Mouse (Mus musculus) frontal cortex, postnatal 25 days (tissue): ENCODE data around the gene Hmga1b.
"Not testable (repeated sequence)": the region's sequence is repeated elsewhere in the genome, so short reads cannot be mapped to it uniquely, and the experiment has no call there.

Source experiments
- DNase-seq, 2 experiments: peaks; one replicate each; pipeline ENCODE4 v3.0.0; 2022; ENCODE audit warnings: low spot score in 2 of 2

The Hmga1b gene

DNA sequence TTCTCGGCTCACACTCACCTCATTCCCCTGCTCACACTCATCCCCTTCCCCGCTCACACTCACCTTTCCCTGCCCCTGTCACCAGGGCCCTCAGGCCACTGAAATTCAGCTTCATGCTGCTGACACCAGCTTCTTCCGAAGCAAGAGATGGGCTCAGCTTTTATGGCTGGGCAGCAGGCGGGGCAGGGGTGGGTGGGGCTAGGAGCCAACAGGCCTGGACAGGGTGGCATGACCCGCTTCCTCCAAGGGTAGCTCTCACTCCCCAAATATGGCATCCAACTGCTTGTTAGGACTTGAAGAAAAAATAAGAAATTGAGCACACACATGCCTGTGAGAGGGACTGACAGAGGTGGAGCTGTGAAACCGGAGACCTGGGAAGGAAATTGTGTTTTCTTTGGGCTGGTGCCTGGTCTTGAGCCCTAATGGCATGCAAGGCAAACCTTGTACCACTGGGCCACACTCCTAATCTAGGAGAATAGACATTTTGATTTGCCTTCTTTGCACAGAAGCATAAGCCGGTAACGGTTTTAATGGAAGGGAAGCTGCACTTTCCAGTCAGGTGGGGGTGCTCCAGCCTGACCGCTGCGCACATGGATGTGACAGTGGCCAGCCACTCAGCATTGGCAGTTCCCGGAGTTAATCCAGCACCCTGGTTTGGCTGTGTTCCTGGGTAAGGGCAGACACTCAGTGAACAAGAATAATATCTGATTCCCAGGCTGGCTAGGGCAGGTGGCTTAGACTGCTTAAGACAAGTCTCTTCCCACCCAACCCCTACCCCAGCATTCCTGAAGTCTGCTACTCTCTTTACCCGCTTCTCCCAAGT, 30.5 kb upstream of the Hmga1b start, which contains the start of gene Cbr2:
Gene Cbr2, minus strand, starts transcription at position 257 of the 823 bp plus-strand sequence.
- no peak for DNase-seq

DNA sequence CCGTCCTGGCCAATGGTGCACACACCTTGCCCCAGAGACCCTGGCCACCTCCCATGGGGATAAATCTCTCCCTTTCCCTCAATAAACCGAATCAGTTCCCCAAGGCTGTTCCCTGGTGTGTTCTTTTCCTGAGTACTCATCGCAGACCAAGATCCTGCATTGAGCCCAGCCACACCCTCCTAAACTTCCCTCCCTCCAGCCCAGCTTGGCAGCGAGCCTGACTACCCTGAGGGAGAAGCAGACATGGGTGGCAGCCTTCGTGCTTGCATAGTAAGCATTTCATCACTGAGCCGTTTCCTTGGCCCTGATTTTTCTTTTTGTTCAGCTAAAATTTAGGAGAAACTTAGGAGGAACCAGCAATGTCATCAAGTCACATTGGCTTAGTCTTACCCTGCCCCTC, 29.1 kb upstream of the Hmga1b start:
- DNase-seq: no peak

DNA sequence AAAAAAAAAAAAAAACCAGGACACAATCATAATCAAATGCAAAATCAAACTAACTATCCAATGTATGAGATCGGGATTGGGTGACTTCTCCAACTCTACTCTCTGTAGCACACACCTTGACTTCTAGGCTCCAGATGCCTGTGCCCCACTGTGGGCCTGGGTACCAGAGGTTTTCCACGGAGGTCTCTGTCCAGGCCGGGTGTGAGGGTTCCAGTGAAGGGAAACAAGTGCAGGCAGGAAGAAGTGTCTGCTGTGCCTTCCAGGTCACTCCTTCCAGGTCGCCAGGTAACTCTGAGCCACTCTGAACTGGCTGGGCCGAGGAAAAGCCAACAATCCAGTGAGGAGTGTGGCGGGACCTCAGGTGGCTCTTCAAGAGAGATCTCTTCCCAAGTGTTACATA, 26.2 kb upstream of the Hmga1b start:
- no peak for DNase-seq

DNA sequence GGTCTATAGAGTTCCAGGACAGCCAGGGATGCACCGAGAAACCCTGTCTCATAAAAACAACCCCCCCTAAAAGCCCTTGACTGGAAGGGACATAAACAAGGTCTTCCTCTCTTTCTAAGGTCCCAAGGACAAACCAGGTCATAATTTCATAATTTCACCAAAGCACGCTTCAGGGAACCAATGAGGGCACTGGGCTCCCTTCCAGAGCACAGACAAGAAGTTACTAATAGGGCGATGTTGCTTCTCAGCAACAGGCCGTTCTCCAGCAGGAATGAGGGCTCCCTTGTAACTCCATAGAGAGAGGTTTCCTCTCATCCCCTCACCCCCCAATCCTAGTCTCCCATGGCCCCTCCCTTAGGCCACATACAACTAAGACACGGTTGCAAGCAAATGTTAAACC, 21.6 kb upstream of the Hmga1b start:
- no peak for DNase-seq

DNA sequence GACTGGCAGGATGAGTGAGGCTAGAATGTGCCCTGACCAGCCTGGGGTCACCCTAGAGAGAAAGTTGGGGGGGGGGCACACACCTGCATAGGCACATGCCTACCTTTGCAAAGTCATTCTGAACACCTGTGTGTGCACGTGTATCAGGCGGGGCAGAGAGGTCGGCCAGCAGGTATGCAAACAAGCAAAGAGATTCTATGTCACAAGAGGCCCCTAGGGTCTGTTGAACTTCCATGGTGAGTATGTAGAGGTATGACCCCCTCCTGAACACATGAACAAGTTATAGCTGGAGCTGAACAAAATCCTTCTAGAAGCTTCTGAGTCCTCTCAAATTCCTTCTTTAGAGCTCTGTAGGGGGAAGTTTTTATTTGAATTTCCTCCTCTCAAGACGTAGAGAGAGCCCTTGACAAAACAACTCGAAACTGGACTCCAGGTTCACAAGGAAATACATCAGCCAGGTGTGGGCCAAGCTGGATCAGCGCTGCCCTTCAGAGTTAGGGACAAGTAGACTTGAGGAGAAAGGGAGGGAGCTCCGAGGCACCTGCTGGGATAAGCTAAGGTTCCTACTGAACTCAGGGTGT, 18.4 kb upstream of the Hmga1b start:
- no peak for DNase-seq

DNA sequence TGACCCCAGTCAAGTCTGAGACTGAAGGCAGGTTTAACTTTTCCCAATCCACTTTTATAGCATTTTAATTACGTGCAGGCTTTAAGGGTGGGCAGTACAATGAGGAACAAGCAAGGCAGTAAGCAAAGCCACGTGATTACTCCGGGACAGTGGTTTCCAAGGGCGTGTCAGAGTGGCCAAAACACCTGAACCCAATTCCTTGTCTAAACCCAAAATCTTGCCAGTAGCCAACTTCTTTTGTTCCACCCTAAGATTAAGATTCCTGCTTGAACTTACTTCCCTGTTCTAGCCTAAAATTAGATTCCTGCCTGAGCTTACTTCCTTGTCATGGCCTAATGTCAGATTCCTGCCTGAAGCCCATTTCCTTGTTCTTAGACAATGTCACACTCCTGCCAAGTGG, 14.6 kb upstream of the Hmga1b start:
- DNase-seq: no peak

DNA sequence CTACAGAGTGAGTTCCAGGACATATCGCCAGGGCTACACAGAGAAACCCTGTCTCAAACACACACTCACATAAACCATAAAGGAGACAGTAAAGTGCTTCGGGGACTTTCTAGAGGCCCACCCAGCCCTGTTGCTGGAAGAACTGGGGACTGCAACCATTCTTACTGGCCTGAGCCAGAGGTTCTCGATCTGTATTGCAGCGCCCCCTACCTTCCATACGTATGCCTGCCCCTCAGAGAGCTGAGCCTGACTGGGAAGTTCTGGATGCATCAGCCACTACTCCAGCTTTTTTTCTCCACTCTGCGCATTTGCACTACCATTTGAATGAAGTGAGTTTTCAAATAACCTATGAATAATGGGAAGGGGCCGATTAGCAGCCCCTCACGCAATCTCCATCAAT, 13.2 kb upstream of the Hmga1b start:
- no peak for DNase-seq

DNA sequence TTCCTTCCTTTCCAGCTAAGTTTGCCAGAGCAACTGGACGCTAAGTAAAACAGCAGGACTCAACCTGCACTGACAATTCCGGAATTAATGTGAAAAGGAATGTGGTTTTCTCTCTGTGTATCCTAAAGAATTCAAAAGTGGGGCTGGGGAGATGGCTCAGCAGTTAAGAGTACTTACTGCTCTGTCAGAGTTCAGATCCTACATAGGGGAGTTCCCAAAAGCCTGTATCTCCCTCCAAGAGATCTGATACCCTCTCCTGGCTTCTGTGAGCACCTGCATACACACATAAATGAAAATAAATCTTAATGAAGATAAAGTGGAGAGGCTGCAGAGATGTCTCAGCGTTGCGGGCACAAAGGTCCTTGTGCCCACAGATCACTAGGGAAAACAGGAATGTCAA, 11.0 kb upstream of the Hmga1b start:
- DNase-seq: no peak

DNA sequence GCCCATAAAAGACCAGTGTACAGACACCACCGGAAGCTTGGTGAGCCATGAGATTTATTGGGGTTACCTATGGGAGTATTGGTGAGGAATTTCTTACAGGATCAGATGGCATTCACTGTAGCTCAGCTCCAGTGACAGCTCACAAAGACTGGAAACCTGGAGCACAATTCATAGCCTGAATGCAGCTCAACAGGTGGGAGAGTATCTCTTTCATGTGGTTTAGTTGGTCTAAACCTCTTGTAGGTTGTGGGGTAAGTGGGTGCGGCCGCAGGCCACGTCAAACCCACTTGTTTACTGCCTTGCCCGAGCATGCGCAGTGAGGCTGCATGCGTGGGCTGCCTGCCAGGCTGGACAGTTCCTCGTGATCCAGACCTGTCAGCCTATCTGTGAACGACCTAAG, 2.4 kb upstream of the Hmga1b start:
- no peak for DNase-seq

DNA sequence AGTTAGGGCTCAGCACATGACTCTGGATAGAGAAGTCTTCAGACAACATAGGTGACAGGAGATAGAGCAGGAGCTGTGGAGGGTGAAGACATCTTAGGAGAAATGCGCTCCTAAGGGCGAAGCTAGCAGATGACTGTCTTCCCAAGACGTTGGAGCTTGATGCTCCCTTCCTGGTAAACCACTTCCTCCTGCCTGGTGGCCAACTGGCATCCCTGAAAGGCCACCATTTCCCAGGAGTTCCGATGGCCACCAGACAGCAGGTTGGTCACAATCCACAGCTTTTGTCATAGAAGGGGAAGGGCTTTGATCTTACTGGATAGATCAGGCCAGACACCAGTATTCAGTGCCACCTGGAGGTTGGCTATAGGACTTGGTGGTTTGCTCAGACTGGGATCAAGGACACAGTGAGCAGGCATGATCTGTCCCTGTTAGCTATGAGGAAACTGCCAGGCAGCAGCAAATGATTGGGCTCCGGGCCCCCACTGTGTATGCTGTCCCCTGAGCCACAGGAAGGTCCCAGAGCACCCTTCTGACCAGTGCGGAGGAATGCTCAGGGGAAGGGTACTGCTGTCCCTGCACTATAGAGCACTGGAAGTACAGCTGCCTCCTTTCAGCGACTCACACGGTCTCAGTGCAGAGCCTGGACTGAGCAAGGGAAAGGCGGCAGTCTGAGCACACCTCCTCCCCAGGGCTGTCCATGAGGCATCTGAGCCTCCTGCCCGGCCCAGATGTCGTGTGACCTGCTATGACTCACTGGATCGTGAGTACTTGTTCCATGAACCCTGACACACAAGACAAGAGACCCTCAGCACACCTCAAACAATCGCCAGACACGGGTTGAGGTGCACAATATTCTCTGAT, 553 bp upstream of the Hmga1b start:
- DNase-seq: no peak

DNA sequence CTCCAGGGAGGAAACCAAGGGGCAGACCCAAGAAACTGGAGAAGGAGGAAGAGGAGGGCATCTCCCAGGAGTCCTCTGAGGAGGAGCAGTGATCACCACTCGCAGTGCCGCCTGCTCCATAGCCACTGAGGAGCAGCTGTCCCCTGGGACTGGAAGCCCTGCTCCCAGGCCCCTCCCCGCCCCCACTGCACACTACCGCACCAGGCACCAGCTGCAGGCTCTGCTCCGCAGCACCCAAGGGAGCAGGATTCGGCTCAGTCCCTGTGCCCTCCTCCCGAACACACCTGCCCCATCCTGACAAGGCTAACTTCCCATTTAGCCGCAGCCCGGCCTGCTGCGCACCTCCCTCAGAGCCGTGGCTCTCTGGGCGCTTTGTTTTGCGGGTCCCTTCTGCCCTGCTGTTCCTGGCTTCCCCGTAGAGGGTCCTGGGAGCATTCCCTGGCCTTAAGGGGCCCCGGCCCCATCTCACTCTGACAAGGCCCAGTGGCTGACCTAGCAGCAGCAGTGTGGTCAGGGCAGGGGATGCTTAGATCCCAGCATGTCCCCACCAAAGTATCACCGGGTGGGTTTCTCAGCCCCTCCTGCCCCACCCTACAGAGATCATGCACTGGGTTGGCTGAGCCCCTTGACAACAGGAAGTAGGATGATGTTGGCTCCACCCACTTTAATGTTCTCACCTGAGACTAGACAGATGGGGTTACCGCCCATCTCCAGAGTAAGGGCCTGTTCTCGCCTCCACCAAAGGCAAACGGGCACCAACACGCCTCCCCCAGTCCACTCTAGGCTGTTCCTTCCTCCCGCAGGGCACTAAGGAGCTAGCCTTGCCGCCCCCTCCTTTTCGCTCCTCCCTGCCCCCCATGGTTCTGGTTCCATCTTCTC, 766 bp downstream of the Hmga1b start:
- not testable (repeated sequence) for DNase-seq

DNA sequence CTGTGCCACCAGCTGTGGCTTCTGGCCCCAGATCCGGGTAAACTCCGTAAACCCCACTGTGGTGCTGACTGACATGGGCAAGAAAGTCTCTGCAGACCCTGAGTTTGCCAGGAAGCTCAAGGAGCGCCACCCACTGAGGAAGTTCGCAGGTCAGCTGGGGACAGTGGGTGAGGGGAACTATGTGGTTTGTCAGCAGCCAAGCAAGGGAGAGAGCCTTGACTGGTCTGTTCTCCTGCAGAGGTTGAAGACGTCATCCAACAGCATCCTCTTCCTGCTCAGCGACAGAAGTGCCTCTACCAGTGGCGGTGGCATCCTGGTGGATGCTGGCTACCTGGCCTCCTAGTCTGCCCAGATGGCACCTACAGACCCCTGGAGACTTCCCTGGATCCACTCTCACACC, 4.4 kb downstream of the Hmga1b start:
- DNase-seq: not testable (repeated sequence)

DNA sequence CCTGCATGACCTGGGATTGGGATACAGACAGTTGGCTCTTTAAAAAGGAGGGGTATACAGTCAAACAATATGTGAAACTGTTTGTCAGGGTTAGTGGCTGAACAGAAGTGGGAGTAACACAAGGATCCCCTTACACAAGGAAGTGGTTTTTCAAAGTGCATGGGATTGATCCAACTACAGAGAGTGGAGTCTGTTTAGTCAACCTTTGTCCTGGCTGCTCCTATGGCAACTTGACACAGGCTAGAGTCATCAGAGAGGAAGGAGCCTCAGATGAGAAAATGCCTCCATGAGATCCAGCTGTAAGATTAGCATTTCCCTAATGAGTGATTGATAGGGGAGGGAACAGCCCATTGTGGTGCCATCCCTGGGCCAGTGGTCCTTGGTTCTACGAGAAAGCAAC, 5.6 kb downstream of the Hmga1b start:
- no peak for DNase-seq

DNA sequence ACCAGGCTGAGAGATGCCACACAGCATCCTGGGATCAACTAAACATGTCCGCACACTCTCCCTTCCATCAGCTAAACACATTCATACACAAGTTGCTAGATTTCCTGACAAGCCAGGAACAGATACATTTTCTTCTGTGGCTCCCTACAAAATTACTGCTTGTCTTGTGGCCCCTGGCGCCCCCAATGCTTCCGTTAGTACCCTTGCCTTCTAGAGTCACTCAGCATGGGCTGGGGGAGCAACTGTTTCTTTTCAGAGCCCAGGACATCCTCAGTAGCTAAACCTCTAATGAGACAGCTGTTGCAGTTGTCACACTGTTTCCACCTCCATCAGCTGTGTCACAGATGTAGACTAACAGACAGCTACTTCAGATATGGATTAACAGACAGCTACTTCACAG, 10.2 kb downstream of the Hmga1b start:
- DNase-seq: no peak

DNA sequence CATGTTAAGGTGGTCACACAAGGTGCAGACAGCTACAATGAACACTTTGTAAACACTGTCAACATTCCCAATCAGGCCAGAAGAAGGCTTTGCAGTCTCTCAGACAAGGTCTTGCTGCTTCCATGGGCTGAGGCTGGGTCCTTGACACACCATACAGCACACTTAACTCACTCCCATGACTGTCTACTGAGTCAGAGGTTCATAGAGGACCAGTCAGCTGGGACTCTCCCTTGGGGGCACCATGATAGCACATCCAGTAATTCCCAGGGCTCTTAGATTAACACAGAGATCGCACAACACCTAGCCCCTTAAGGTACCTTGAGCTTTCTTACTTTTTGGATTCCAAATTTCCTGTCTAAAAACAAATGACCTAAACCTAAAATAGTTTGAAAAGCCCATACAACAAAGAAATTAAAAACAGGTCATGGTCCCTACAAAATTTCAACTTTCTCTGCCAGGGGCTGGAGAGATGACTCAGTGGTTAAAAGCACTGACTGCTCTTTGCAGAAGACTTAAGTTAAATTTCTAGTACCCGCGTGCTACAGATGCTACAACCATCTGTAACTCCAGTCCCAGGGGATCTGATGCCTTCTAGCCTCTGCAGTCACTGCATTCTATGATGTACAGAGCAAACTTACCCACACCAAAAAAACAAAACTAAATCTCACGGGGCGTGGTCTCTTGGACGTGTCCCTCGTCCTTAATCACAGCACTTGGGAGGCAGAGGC, 11.0 kb downstream of the Hmga1b start:
- no peak for DNase-seq

DNA sequence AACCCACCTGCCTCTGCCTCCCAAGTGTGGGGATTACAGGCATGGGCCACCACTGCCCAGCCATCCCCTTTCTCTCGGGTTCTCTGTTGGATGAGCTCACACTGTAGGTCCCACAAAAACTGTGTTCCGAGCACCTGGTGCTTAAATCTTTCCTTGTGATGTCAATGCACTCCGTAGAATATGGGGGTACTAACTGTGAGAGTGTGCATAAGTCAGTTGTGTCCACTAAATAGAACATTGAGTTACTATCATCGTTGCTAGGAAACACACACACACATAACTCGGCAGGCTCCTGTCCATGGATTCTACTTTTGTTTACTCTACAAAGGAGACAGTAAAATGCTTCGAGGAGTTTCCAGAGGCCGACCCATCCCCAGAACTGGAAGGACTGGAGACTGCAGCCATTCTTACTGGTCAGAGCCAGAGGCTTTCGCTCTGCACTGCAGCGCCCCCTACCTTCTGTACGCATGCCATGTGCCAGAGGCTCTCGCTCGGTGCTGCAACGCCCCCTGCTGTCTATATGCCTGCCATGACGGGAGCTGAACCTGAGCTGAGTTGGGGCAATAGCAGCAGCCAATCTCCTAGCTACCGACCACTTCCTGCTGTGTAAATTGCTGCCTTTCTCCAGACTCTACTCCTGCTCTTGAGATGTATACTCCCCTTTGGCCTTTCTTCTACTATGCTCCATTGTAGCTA, 13.3 kb downstream of the Hmga1b start:
- DNase-seq: peak; percentile 96

DNA sequence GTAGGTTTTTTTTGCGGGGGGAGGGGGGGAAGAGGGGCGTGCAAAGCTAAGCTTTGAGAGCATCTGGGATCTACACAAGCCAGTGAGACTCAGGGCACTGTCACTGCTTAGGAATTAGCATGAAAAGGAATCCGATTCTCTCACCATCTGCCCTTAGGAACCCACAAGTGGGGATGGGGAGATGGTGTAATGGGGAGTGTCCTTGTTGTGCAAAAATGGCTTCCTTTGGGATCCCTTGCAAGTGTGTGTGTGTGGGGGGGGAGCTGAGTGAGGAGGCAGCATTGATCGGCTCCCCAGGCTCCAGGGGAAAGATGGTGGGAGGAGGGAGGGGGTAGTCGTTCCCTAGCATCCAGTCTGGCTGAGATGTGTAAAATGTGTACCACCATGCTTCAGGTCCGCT, 14.5 kb downstream of the Hmga1b start:
- no peak for DNase-seq

DNA sequence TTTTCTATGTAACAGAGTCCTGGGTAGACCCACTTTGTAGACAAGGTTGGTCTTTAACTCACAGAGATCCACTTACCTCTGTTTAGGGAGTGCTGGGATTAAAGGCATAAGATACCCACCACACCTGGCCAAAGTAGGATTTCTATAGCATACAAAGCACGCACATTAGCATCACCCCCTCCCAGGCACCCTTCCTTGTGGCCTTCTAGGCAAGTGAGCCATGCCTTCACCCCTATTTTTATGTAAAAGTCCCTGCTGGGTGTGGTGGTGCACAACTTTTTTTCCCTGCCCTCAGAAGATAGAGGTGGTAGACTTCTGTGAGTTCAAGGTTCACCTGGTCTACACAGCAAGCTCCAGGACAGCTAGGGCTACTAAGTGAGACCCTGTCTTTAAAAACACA, 17.3 kb downstream of the Hmga1b start:
- DNase-seq: no peak

DNA sequence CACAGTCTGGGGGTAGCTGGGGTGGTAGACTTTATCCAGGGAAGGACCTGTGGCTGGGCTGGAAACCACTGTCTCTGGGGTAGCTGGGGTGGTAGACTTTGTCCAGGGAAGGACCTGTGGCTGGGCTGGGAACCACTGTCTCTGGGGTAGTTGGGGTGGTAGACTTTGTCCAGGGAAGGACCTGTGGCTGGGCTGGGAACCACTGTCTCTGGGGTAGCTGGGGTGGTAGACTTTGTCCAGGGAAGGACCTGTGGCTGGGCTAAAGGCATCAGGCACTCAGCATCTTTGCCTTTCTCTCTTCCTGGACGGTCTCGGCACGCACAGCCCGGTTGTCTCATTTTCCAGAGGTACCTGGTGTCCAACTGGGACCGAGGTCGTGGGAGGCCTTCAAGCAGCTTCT, 18.8 kb downstream of the Hmga1b start:
- DNase-seq: not testable (repeated sequence)

DNA sequence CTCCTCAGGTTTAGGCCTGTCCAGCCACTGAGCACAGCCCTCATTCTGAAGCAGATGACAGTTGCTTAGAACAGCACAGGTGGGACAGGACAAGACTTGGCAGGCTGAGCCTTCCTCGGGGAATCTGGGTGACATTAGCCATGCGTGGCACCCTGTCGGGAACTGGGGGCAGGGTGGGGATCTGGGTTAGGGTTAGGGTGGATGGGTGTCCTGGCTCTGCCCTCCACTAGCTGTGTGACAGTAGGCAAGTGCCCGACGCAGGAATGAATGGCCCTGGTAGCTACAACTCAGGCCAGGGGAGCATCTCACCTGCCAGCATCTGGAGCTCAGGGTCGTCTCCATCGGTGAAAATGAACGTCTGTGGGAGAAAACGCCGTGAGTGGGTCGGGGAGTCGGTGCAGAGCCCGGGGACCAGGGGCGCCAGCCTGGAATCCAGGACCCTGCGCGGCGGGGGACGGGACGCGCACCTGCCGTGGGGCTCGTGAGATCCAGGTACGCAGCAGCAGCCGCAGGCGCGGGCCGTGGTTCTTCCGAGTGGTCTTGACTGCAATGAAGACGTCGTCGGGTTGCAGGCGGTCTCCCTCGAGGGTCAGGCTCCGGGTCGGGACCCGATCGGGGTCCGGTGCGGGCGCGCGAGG, 21.0 kb downstream of the Hmga1b start:
- no peak for DNase-seq
